Mouse (Mus musculus) forebrain, postnatal 0 days (tissue): Measurements from ENCODE around the gene Rasl11a. TPM values are rescaled to one million over a fixed set of nuclear protein-coding genes. Genes with fewer than 3 reads are reported as not detected.

Experiments used
- ATAC-seq: fragments of 200-750 bp; cut with Nextera tagmentation; 2 replicates; pipeline ENCODE4 v1.8.0; 2017; ENCODE audit warnings: mild to moderate bottlenecking, moderate library complexity
- DNase-seq: peaks from one replicate; pipeline ENCODE4 v3.0.0-alpha.2; 2015
- H3K27ac ChIP-seq: fragments of 300-500 bp; sonication (generic); 2 replicates; pipeline ENCODE4 v1.5.1; 2014; ENCODE audit warnings: low read depth, mild to moderate bottlenecking, antibody characterized with exemption, low read length, moderate library complexity, mixed read lengths
- H3K27me3 ChIP-seq: fragments of 300-500 bp; sonication (generic); 2 replicates; pipeline ENCODE4 v1.6.1; 2014; ENCODE audit warnings: mild to moderate bottlenecking, low read length, mixed read lengths; ENCODE audit not compliant: insufficient read depth
- H3K36me3 ChIP-seq: fragments of 300-500 bp; sonication (generic); 2 replicates; pipeline ENCODE4 v1.6.1; 2014; ENCODE audit warnings: mild to moderate bottlenecking, moderate library complexity; ENCODE audit not compliant: insufficient read depth
- H3K4me1 ChIP-seq: fragments of 300-500 bp; sonication (generic); 2 replicates; pipeline ENCODE4 v1.6.1; 2014; ENCODE audit warnings: antibody characterized with exemption; ENCODE audit not compliant: insufficient read depth
- H3K4me2 ChIP-seq: fragments of 300-500 bp; sonication (generic); 2 replicates; pipeline ENCODE4 v1.6.1; 2014; ENCODE audit warnings: low read depth, mild to moderate bottlenecking, moderate library complexity
- H3K4me3 ChIP-seq: fragments of 300-500 bp; sonication (generic); 2 replicates; pipeline ENCODE4 v1.5.1; 2014; ENCODE audit warnings: low read depth, low read length, mixed read lengths
- H3K9ac ChIP-seq: fragments of 300-500 bp; sonication (generic); 2 replicates; pipeline ENCODE4 v1.6.1; 2014; ENCODE audit warnings: mild to moderate bottlenecking
- H3K9me3 ChIP-seq: fragments of 300-500 bp; sonication (generic); 2 replicates; pipeline ENCODE4 v1.6.1; 2016; ENCODE audit warnings: low read length
- CTCF ChIP-seq: sonication (generic); IDR thresholded peaks from 2 replicates; pipeline ENCODE4 v1.5.1; 2016; ENCODE audit warnings: antibody characterized with exemption, control low read depth, low read depth
- WGBS: fragments of 180-500 bp; shearing (Covaris S2); extraction: QIAGEN DNeasy Blood & Tissue Kit; methylation state at CpG from one replicate; pipeline ENCODE4 v1.1.7; 2014; 5-methylcytosine and 5-hydroxymethylcytosine counted together
- polyA plus RNA-seq: library from polyadenylated mRNA; unstranded; fragments of >200 nt; fragmentation: Nextera tagmentation; extraction: Ambion mirVana; gene quantifications from 2 replicates; pipeline ENCODE4 v1.2.1, GENCODE M21; 2015
- total RNA-seq: library from RNA; depleted of rRNA; stranded (reverse); fragments of >200 nt; gene quantifications from 2 replicates; pipeline ENCODE4 v1.2.3, GENCODE M21; 2014; rRNA removed

The Rasl11a gene
- 17.8 and 19.6 TPM in 2 replicates for total RNA-seq
- 22.8 and 24.7 TPM in 2 replicates for polyA plus RNA-seq

DNA sequence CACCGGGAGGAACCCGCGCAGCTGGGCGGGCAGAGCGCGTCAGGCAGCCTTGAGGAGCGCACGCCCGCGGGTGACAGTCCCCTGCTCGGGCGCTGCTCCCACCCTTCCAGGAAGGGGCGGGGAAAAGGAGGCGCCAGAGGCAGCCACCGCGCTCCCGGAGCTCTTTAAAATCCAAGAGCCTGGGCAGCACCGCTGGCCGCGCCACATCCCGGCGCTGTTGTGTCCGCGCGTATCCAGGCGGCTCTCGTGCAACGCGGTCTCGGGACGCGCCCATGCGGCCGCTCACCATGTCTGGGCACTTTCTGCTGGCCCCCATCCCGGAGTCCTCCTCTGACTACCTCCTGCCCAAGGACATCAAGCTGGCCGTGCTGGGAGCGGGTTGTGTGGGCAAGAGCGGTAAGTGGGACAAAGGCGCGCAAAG lies at the start of gene Rasl11a:
TSS of gene Rasl11a (plus strand) at position 127 of the 421 bp plus-strand sequence.
- Histone ChIP-seq H3K4me1 (peaks cover 6% of the 10 kb centered on the region; the same call in 1 of the 2 replicates), H3K9ac (peak within 1 kb of the TSS; percentile 66), H3K27me3 (no peaks in the 10 kb centered on the region), H3K36me3 (no peaks in the 10 kb centered on the region), H3K4me2 (peak within 1 kb of the TSS; percentile 98), H3K27ac (peak within 1 kb of the TSS; percentile 45; the same call in 1 of the 2 replicates), H3K9me3 (no peaks in the 10 kb centered on the region), H3K4me3 (peak within 1 kb of the TSS; percentile 65)
- ATAC-seq (peak; percentile 94), DNase-seq (peak; percentile 82)
- WGBS: under 1% methylated on average over 40 of the region's 40 CpGs
- peak; percentile 42 for TF ChIP-seq CTCF

DNA sequence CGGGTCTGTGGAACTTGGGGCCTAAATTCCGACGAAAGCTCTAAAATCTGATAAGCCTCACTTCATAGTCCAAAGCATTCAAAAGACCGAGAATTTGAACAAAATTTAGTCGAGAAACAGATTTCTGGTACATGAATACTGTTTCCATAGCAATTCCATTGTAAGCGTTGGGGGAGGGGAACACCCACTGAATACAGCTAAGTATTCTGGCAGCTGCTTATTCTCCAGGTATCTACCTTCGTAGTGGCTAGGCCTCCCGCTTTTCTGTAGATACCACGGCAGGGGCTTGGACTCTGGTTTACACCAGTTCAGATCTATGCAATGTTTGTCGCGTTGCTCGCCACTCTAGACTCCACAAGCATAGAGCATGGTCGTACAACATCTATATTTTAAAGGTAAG lies 49.1 kb upstream of the Rasl11a start:
- no peaks in the 10 kb centered on the region for H3K9me3 ChIP-seq
- WGBS: 63% methylated on average over 13 of the region's 13 CpGs
- no peaks in the 10 kb centered on the region for H3K27me3 ChIP-seq
- no peak overlapping the region for H3K4me3 ChIP-seq
- H3K4me1 ChIP-seq: peaks cover 10% of the 10 kb centered on the region
- no peaks in the 10 kb centered on the region for H3K36me3 ChIP-seq
- peak overlapping the region; percentile 94 for H3K27ac ChIP-seq
- DNase-seq: peak; percentile 64
- H3K4me2 ChIP-seq: peak overlapping the region; percentile 79; the same call in 1 of the 2 replicates
- TF ChIP-seq CTCF: no peak
- no peak overlapping the region for H3K9ac ChIP-seq
- no peak for ATAC-seq

DNA sequence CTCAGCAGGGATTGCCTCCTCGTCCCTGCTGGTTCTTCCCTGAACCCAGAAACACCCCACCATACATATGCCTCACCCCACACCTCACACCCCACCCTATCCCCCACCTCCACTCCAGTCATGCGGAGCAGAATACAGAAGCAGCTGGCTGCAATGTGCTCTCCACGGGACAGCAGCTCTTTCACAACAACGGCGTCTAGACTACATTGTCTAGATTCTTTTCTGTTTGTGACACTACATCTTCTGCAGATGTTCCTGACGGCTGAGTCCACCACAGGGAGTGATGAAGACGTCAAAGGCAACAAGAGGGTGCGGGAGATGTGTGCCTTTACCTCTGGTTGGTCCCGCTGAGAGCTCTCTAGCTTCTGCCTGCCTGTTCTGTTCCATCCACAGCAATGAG lies 46.8 kb upstream of the Rasl11a start:
- no peaks in the 10 kb centered on the region for H3K36me3 ChIP-seq
- H3K27me3 ChIP-seq: no peaks in the 10 kb centered on the region
- 60% methylated on average over 9 of the region's 9 CpGs for WGBS
- H3K27ac ChIP-seq: no peak overlapping the region
- H3K9me3 ChIP-seq: no peaks in the 10 kb centered on the region
- no peak for ATAC-seq
- TF ChIP-seq CTCF: no peak
- H3K4me3 ChIP-seq: no peak overlapping the region
- H3K9ac ChIP-seq: no peak overlapping the region
- no peak for DNase-seq
- peaks cover 7% of the 10 kb centered on the region for H3K4me1 ChIP-seq
- no peak overlapping the region for H3K4me2 ChIP-seq

DNA sequence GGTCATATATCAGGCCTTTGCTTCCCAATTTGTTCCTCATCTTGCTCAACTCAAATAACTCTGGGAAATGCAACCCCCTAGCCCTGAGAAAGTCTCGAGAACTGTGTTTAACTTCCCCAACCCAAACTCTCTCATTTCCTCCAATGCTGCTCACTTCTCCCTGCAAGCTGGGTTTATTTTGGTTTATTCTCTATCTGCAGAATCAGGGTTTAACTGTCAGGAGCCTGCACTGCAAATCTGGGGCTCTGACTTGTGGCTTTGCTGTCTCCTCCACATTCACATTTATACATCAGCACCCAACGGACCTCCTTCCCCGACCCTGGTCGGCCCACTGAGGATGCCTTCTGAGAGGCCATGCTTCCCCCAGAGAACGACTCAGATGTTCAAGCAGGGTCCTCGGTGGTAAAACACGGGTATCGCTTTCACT lies 38.9 kb upstream of the Rasl11a start:
- no peak for DNase-seq
- H3K4me2 ChIP-seq: no peak overlapping the region
- no peaks in the 10 kb centered on the region for H3K4me1 ChIP-seq
- no peaks in the 10 kb centered on the region for H3K27me3 ChIP-seq
- H3K4me3 ChIP-seq: no peak overlapping the region
- no peak for ATAC-seq
- TF ChIP-seq CTCF: no peak
- H3K9ac ChIP-seq: no peak overlapping the region
- H3K27ac ChIP-seq: no peak overlapping the region
- H3K36me3 ChIP-seq: no peaks in the 10 kb centered on the region
- 85% methylated on average over 8 of the region's 8 CpGs for WGBS
- H3K9me3 ChIP-seq: no peaks in the 10 kb centered on the region

DNA sequence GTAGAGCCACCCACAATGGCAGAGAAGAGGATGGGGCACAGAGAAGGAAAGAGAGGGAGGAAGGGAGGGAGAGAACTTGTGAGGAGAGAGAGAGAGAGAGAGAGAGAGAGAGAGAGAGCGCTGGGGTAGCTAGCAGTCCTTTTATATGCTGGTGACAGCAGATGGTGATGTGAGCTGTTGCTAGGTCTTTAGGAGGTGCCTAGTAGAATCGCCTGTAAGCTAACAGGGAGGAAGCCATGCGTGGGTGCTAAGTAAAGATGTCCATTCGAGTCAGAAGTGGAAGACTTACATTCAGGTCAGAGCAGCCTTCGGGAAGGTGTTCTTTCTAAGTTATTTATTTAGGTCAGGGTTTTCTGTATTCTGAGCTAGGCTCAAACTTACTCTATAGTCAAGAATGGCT lies 34.9 kb upstream of the Rasl11a start:
- Histone ChIP-seq H3K4me3 (no peak overlapping the region), H3K4me1 (no peaks in the 10 kb centered on the region), H3K9ac (no peak overlapping the region), H3K36me3 (no peaks in the 10 kb centered on the region), H3K27ac (no peak overlapping the region), H3K4me2 (no peak overlapping the region), H3K9me3 (no peaks in the 10 kb centered on the region), H3K27me3 (no peaks in the 10 kb centered on the region)
- DNase-seq (no peak), ATAC-seq (no peak)
- TF ChIP-seq CTCF: no peak
- WGBS: 77% methylated on average over 5 of the region's 5 CpGs

DNA sequence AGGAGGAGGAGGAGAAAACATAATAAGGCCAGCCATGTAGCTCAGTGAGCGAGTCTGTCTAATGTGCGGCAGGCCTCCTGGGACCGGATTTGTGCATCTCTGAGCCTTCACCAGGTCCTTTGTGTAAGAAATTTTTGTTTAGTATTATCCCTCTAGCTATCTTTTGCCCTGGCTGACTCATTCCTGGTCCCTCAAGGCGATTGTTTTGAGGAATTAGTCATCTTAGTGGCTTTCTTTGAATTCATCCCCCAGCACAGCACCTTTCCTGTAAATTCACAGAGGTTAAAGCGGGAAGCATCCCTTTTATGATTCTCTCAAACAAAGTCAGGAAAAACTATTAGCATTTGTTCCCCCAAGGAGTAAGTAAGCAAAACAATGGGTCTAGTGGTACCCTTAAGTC lies 32.0 kb upstream of the Rasl11a start:
- TF ChIP-seq CTCF: no peak
- DNase-seq: no peak
- no peak overlapping the region for H3K4me2 ChIP-seq
- no peak overlapping the region for H3K4me3 ChIP-seq
- no peak overlapping the region for H3K9ac ChIP-seq
- no peaks in the 10 kb centered on the region for H3K27me3 ChIP-seq
- ATAC-seq: no peak
- WGBS: 88% methylated on average over 5 of the region's 5 CpGs
- no peaks in the 10 kb centered on the region for H3K36me3 ChIP-seq
- no peaks in the 10 kb centered on the region for H3K9me3 ChIP-seq
- H3K27ac ChIP-seq: no peak overlapping the region
- H3K4me1 ChIP-seq: no peaks in the 10 kb centered on the region

- no peak for TF ChIP-seq CTCF
- Histone ChIP-seq H3K4me3 (no peak overlapping the region), H3K36me3 (no peaks in the 10 kb centered on the region), H3K9me3 (no peaks in the 10 kb centered on the region), H3K9ac (no peak overlapping the region), H3K27ac (no peak overlapping the region), H3K4me1 (no peaks in the 10 kb centered on the region), H3K4me2 (no peak overlapping the region), H3K27me3 (no peaks in the 10 kb centered on the region)
- DNase-seq (no peak), ATAC-seq (no peak)
- WGBS: 85% methylated on average over 4 of the region's 4 CpGs
Observed at GRCm38 (mm10) chr5:146813421-146813820, 31.4 kb upstream of the Rasl11a start.
